Mouse (Mus musculus) liver, embryonic 14.5 days (tissue): ENCODE measurements at regions not wholly inside any gene's neighbourhood (a gene's known extent, or its start where the extent isn't known, plus 50 kb on each side); places are given as distances from the start of the nearest gene placed in this dataset.

Experiments
- CTCF ChIP-seq: IDR thresholded peaks from 2 replicates; pipeline ENCODE4 v1.5.1; 2016; ENCODE audit warnings: antibody characterized with exemption, low read depth, control low read depth
- EP300 ChIP-seq: IDR thresholded peaks from 2 replicates; pipeline ENCODE4 v1.6.1; 2016; ENCODE audit warnings: antibody characterized with exemption, low read depth

- TF ChIP-seq CTCF (peak; percentile 56), EP300 (no peak)
These were observed 65.2 kb upstream of the Jun start for GRCm38 (mm10) chr4:95117158-95117681.
